Mouse (Mus musculus): ENCODE data around the gene Ptch1.

- TF ChIP-seq GATA1 (IDR thresholded peaks at IDR 0.05; ENCODE audit: low read length) (no peak), TAL1 (IDR thresholded peaks at IDR 0.05; ENCODE audit: low read length) (no peak)
Measured at GRCm38 (mm10) chr13:63572111-63572452, 1.3 kb downstream of the Ptch1 start.

All from erythroblast, embryonic 14.5 days (primary cell).